Comparison of ENCODE assay signal across 9 mouse cellular contexts in genomic region chr1:155025862-155026478, GRCm38 (mm10).
A peak's percentile ranks its signal among the peaks of the same experiment; 100 is the strongest.
DNase-seq lines count a peak whose midpoint lies in the region; ATAC-seq and TF ChIP-seq lines count a peak whose summit lies in the region.
"Had no signal": no experiment of that assay in that cellular context is flagged by ENCODE, and none has a peak within 500 bp of the region (broad histone marks: within the 10 kb centered on the region; RNA-seq: fewer than 3 reads in every experiment).

No protein-coding gene starts in this region.

- TF ChIP-seq CTCF in bone marrow, adult 2 months (IDR thresholded peaks at IDR 0.05; ENCODE audit: control insufficient read depth, insufficient read depth, low read length) = peak; percentile 14; the same call in 1 of the 2 replicates
- 0 out of 2 replicates have a peak, but pooled peaks have one; percentile 6 for TF ChIP-seq CTCF in lung, adult 2 months (IDR thresholded peaks at IDR 0.05; ENCODE audit: insufficient read depth, low read length)

- no peak for TF ChIP-seq POLR2A in bone marrow, adult 2 months (IDR thresholded peaks at IDR 0.05; ENCODE audit: borderline replicate concordance, control insufficient read depth, low read depth, low read length)
- TF ChIP-seq POLR2A in lung, adult 2 months (IDR thresholded peaks at IDR 0.05; ENCODE audit: borderline replicate concordance, extremely low read depth, low read depth, low read length) = no peak

- no peak overlapping the region for H3K27ac ChIP-seq in bone marrow, adult 2 months (ENCODE audit: control insufficient read depth, insufficient read depth, low read depth, low read length, poor library complexity)
- no peak overlapping the region for H3K27ac ChIP-seq in embryonic facial prominence, embryonic 14.5 days (replicated peaks; ENCODE audit: low read depth, low read length)
- no peak overlapping the region for H3K27ac ChIP-seq in heart, embryonic 16.5 days (ENCODE audit: low read length)
- H3K27ac ChIP-seq: limb, embryonic 15.5 days had no signal

- H3K4me3 ChIP-seq in bone marrow, adult 2 months (replicated peaks; ENCODE audit: control insufficient read depth, low read depth, low read length) = no peak overlapping the region
- H3K4me3 ChIP-seq in embryonic facial prominence, embryonic 14.5 days (ENCODE audit: low read depth, low read length) = no peak overlapping the region
- H3K4me3 ChIP-seq in heart, embryonic 16.5 days (ENCODE audit: low read length) = no peak overlapping the region
- no peak overlapping the region for H3K4me3 ChIP-seq in lung, adult 2 months (replicated peaks; ENCODE audit: extremely low read depth, low read depth, low read length)
- H3K4me3 ChIP-seq: limb, embryonic 15.5 days had no signal

- WGBS in bone marrow, adult 2 months = 30% methylated on average over 5 of the region's 5 CpGs
- WGBS in embryonic facial prominence, embryonic 14.5 days = 14% methylated on average over 5 of the region's 5 CpGs
- 11% methylated on average over 5 of the region's 5 CpGs for WGBS in heart, embryonic 16.5 days
- WGBS in lung, adult 2 months = 30% methylated on average over 5 of the region's 5 CpGs

- DNase-seq in ES-CJ7 (ENCODE audit: low read depth, low spot score) = peak; percentile 68
- DNase-seq in embryonic facial prominence, embryonic 14.5 days (ENCODE audit: low spot score) = peak; percentile 88
- DNase-seq in kidney, postnatal 4 days = peak; percentile 85 to 88
- peak; percentile 64 for DNase-seq in lung, adult 2 months
- DNase-seq in ovary, postnatal 14 days (ENCODE audit: low spot score) = peak; percentile 75
- DNase-seq in thymus, postnatal 36 days = peak; percentile 59 to 68

- H3K36me3 ChIP-seq in embryonic facial prominence, embryonic 14.5 days (ENCODE audit: control insufficient read depth, insufficient read depth, low read length) = no peaks in the 10 kb centered on the region
- no peaks in the 10 kb centered on the region for H3K36me3 ChIP-seq in heart, embryonic 16.5 days (ENCODE audit: control insufficient read depth, insufficient read depth)
- H3K36me3 ChIP-seq: limb, embryonic 15.5 days had no signal

- H3K9me3 ChIP-seq in embryonic facial prominence, embryonic 14.5 days (ENCODE audit: control insufficient read depth, low read length) = no peaks in the 10 kb centered on the region
- no peaks in the 10 kb centered on the region for H3K9me3 ChIP-seq in heart, embryonic 16.5 days (replicated peaks; ENCODE audit: control insufficient read depth, low read length)
- H3K9me3 ChIP-seq: limb, embryonic 15.5 days had no signal

- peaks cover 3% of the 10 kb centered on the region; the same call in 1 of the 2 replicates for H3K4me1 ChIP-seq in bone marrow, adult 2 months (ENCODE audit: control insufficient read depth, insufficient read depth, low read length)
- H3K4me1 ChIP-seq in embryonic facial prominence, embryonic 14.5 days (ENCODE audit: control insufficient read depth, insufficient read depth, low read length) = peaks cover 7% of the 10 kb centered on the region; the same call in 1 of the 2 replicates
- peaks cover 19% of the 10 kb centered on the region for H3K4me1 ChIP-seq in heart, embryonic 16.5 days (ENCODE audit: control insufficient read depth, insufficient read depth, low read length)
- H3K4me1 ChIP-seq in lung, adult 2 months (ENCODE audit: control insufficient read depth, insufficient read depth, low read length) = peaks cover 4% of the 10 kb centered on the region; the same call in 1 of the 2 replicates

- H3K27me3 ChIP-seq in embryonic facial prominence, embryonic 14.5 days (replicated peaks; ENCODE audit: control insufficient read depth, insufficient read depth, low read length) = no peaks in the 10 kb centered on the region
- H3K27me3 ChIP-seq in heart, embryonic 16.5 days (ENCODE audit: control insufficient read depth, insufficient read depth, low read length) = no peaks in the 10 kb centered on the region

- H3K4me2 ChIP-seq in embryonic facial prominence, embryonic 14.5 days (ENCODE audit: low read depth, low read length) = no peak overlapping the region
- H3K4me2 ChIP-seq in heart, embryonic 16.5 days (ENCODE audit: low read depth, low read length) = no peak overlapping the region
- H3K4me2 ChIP-seq: limb, embryonic 15.5 days had no signal

- H3K9ac ChIP-seq in embryonic facial prominence, embryonic 14.5 days (ENCODE audit: low read depth, low read length) = no peak overlapping the region
- peak overlapping the region; percentile 34 for H3K9ac ChIP-seq in heart, embryonic 16.5 days (ENCODE audit: low read length)
- H3K9ac ChIP-seq: limb, embryonic 15.5 days had no signal

- ATAC-seq in embryonic facial prominence, embryonic 14.5 days (ENCODE audit: low read depth) = peak; percentile 72
- 0 out of 2 replicates have a peak, but pooled peaks have one; percentile 5 for ATAC-seq in heart, embryonic 16.5 days (replicated peaks; ENCODE audit: extremely low read depth, insufficient read depth, low FRiP score)
